Mouse (Mus musculus) bone marrow macrophage, adult 2 months (primary cell): ENCODE results near the gene Mst1. TPM values are rescaled to one million over a fixed set of nuclear protein-coding genes. Genes with fewer than 3 reads are reported as not detected.

ENCODE experiments used
- H3K27ac ChIP-seq: 2 replicates; pipeline ENCODE4 v1.5.1; 2012; ENCODE audit warnings: low read depth, low read length; ENCODE audit not compliant: insufficient read depth
- H3K4me1 ChIP-seq: 2 replicates; pipeline ENCODE4 v1.6.1; 2012; ENCODE audit warnings: low read length; ENCODE audit not compliant: control insufficient read depth, insufficient read depth
- H3K4me3 ChIP-seq: 2 replicates; pipeline ENCODE4 v1.5.1; 2012; ENCODE audit warnings: mild to moderate bottlenecking, low read length, moderate library complexity; ENCODE audit not compliant: insufficient read depth
- CTCF ChIP-seq: IDR thresholded peaks from 2 replicates; pipeline ENCODE4 v1.5.1; 2012; ENCODE audit warnings: low read depth, mild to moderate bottlenecking, low read length, moderate library complexity
- POLR2A ChIP-seq: IDR thresholded peaks from 2 replicates; pipeline ENCODE4 v1.6.1; 2012; ENCODE audit warnings: mild to moderate bottlenecking, low read depth, low read length, borderline replicate concordance
- polyA plus RNA-seq: library from polyadenylated mRNA; stranded (reverse); fragments of >200 nt; gene quantifications from 2 replicates; pipeline ENCODE4 v1.2.4, GENCODE M21; 2012; ENCODE audit not compliant: missing spikeins, insufficient read depth, insufficient read length

Mst1 gene
- polyA plus RNA-seq, 1 experiment: not detected

GRCm38 (mm10) chr9:108072481-108072924 is 7.7 kb upstream of the Mst1 start:
- Histone ChIP-seq H3K27ac (no peak overlapping the region), H3K4me1 (peaks cover 8% of the 10 kb centered on the region), H3K4me3 (no peak overlapping the region)
- no peak for TF ChIP-seq CTCF
- no peak for TF ChIP-seq POLR2A

GRCm38 (mm10) chr9:108073141-108073930 is 6.9 kb upstream of the Mst1 start:
- no peak for TF ChIP-seq CTCF
- TF ChIP-seq POLR2A: no peak
- H3K27ac ChIP-seq: no peak overlapping the region
- H3K4me1 ChIP-seq: peaks cover 14% of the 10 kb centered on the region
- no peak overlapping the region for H3K4me3 ChIP-seq

- H3K4me1 ChIP-seq: peaks cover 8% of the 10 kb centered on the region
- H3K4me3 ChIP-seq: no peak overlapping the region
- no peak overlapping the region for H3K27ac ChIP-seq
- TF ChIP-seq POLR2A (no peak), CTCF (no peak)
Measured at GRCm38 (mm10) chr9:108082549-108082948, 2.3 kb downstream of the Mst1 start.

GRCm38 (mm10) chr9:108082988-108083431 is 2.8 kb downstream of the Mst1 start, which contains the start of gene Rnf123:
TSS of gene Rnf123 (minus strand) at chr9:108083346.
- peaks cover 5% of the 10 kb centered on the region for H3K4me1 ChIP-seq
- no peak within 1 kb of the TSS for H3K4me3 ChIP-seq
- TF ChIP-seq POLR2A (no peak), CTCF (no peak)
- H3K27ac ChIP-seq: no peak within 1 kb of the TSS

GRCm38 (mm10) chr9:108083561-108083960 is 3.3 kb downstream of the Mst1 start:
- Histone ChIP-seq H3K4me3 (no peak overlapping the region), H3K27ac (no peak overlapping the region), H3K4me1 (peaks cover 3% of the 10 kb centered on the region)
- TF ChIP-seq CTCF (no peak), POLR2A (no peak)

- Histone ChIP-seq H3K27ac (no peak overlapping the region), H3K4me1 (no peaks in the 10 kb centered on the region), H3K4me3 (no peak overlapping the region)
- TF ChIP-seq POLR2A (no peak), CTCF (no peak)
Measured at GRCm38 (mm10) chr9:108085261-108085660, 5.0 kb downstream of the Mst1 start.

- Histone ChIP-seq H3K4me3 (no peak overlapping the region), H3K4me1 (peaks cover 6% of the 10 kb centered on the region), H3K27ac (no peak overlapping the region)
- TF ChIP-seq POLR2A (no peak), CTCF (no peak)
Measured at GRCm38 (mm10) chr9:108090611-108091120, 10.4 kb downstream of the Mst1 start.

GRCm38 (mm10) chr9:108093586-108093985 is 13.3 kb downstream of the Mst1 start:
- TF ChIP-seq CTCF (no peak), POLR2A (no peak)
- H3K4me3 ChIP-seq: peak overlapping the region; percentile 84
- peaks cover 6% of the 10 kb centered on the region for H3K4me1 ChIP-seq
- no peak overlapping the region for H3K27ac ChIP-seq

GRCm38 (mm10) chr9:108094184-108094941 is 14.1 kb downstream of the Mst1 start, which contains the start of gene Apeh:
TSS of gene Apeh (minus strand) at chr9:108094606.
- H3K4me1 ChIP-seq: peaks cover 6% of the 10 kb centered on the region
- TF ChIP-seq CTCF (no peak), POLR2A (no peak)
- H3K27ac ChIP-seq: 0 out of 2 replicates have a peak within 1 kb of the TSS, but pooled peaks have one; percentile 16
- H3K4me3 ChIP-seq: peak within 1 kb of the TSS; percentile 84

- peaks cover 6% of the 10 kb centered on the region for H3K4me1 ChIP-seq
- TF ChIP-seq CTCF: no peak
- TF ChIP-seq POLR2A: no peak
- H3K4me3 ChIP-seq: peak overlapping the region; percentile 84
- no peak overlapping the region for H3K27ac ChIP-seq
Measured at GRCm38 (mm10) chr9:108094998-108095411, 14.8 kb downstream of the Mst1 start.
